Mouse (Mus musculus) C2C12 (cell line): ENCODE measurements around the gene Slc41a2. TPM values are rescaled to one million over a fixed set of nuclear protein-coding genes. Genes with fewer than 3 reads are reported as not detected.

Source experiments
- H3K27me3 ChIP-seq: one replicate; pipeline ENCODE4 v1.6.1; 2011; ENCODE audit not compliant: control insufficient read depth, insufficient read depth, insufficient read length
- H3K36me3 ChIP-seq: one replicate; pipeline ENCODE4 v1.6.1; 2011; ENCODE audit not compliant: control insufficient read depth, insufficient read depth
- H3K4me3 ChIP-seq: one replicate; pipeline ENCODE4 v1.5.1; 2011; ENCODE audit warnings: mild to moderate bottlenecking, control low read depth; ENCODE audit not compliant: poor library complexity, insufficient read depth, severe bottlenecking
- H3K79me2 ChIP-seq: one replicate; pipeline ENCODE4 v1.6.1; 2011; ENCODE audit not compliant: control insufficient read depth, insufficient read depth
- H3K79me3 ChIP-seq: one replicate; pipeline ENCODE4 v1.6.1; 2011; ENCODE audit warnings: low read depth, control low read depth
- H3ac ChIP-seq: one replicate; pipeline ENCODE3; 2011; ENCODE audit warnings: low read depth; ENCODE audit not compliant: control insufficient read depth, insufficient read length
- CEBPB ChIP-seq: IDR thresholded peaks from one replicate; pipeline ENCODE4 v1.6.1; 2011; ENCODE audit warnings: low read depth, mild to moderate bottlenecking, control low read depth, moderate library complexity
- CTCF ChIP-seq: IDR thresholded peaks from one replicate; pipeline ENCODE4 v1.5.1; 2011; ENCODE audit not compliant: control insufficient read depth, insufficient read depth, insufficient read length
- FOSL1 ChIP-seq: IDR thresholded peaks from one replicate; pipeline ENCODE4 v1.8.0; 2011; ENCODE audit warnings: mild to moderate bottlenecking, low read length; ENCODE audit not compliant: poor library complexity, insufficient read depth, severe bottlenecking
- MAX ChIP-seq: IDR thresholded peaks from one replicate; pipeline ENCODE4 v1.6.1; 2011; ENCODE audit warnings: mild to moderate bottlenecking, control low read depth
- MYOD1 ChIP-seq: IDR thresholded peaks from one replicate; pipeline ENCODE4 v1.6.1; 2011; ENCODE audit warnings: low read depth; ENCODE audit not compliant: control insufficient read depth, insufficient read length
- MYOG ChIP-seq: IDR thresholded peaks from one replicate; pipeline ENCODE4 v1.6.1; 2011; ENCODE audit not compliant: control insufficient read depth, insufficient read length; ENCODE audit errors: extremely low read depth
- USF1 ChIP-seq: IDR thresholded peaks from one replicate; pipeline ENCODE4 v1.6.1; 2011; ENCODE audit warnings: low read depth, mild to moderate bottlenecking, control low read depth, moderate library complexity
- polyA plus RNA-seq: library from polyadenylated mRNA; unstranded; fragments of >200 nt; fragmentation: generic; extraction: Trizol; gene quantifications from one replicate; pipeline ENCODE4 v1.2.1, GENCODE M21; 2012; ENCODE audit warnings: missing spikeins

Slc41a2 gene
- polyA plus RNA-seq, 1 experiment: 6.5 TPM

DNA sequence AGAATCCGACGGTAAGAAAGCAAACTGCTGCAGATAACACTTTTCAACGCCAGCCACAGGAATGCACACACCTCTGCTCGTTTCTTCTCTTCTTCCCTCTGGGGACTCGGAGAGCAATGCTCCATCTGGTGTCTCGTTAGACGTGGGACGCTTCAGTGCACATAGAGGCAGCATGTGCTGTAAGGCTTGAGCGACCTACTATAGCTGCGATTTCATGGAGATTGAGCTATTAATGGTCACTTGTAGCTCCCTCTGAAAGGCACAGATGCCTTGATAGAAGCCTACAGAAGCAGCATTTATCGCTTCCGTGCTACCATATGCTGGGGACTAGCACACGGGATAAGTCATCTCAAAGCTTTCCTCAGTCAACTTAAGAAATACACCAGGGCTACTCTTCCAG is 71.0 kb downstream of the Slc41a2 start:
- Histone ChIP-seq H3K27me3 (no peaks in the 10 kb centered on the region), H3K4me3 (no peak overlapping the region), H3K36me3 (peaks cover 4% of the 10 kb centered on the region), H3K79me2 (no peaks in the 10 kb centered on the region), H3K79me3 (no peaks in the 10 kb centered on the region), H3ac (no peak overlapping the region)
- no peak for TF ChIP-seq CEBPB
- TF ChIP-seq MYOD1: no peak
- no peak for TF ChIP-seq MYOG
- TF ChIP-seq USF1: no peak
- TF ChIP-seq MAX: no peak
- no peak for TF ChIP-seq FOSL1

DNA sequence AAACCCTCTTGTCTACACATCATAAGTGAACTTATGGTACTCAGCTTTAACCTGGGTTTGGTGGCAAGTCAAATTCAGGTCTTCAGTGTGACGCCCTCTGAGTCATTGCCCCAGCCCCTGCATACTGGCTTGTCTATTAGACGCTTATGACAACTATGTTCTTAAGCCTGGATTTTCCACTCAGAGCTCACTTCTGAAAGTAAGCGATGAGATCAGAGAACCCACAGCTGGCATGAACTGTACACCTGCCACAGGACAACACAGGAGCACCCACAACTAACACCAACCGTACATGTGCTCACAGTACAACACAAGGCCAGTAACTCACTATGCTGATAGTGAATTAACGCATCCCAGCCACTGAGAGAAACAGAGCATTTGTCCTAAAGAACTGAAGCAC is 71.4 kb downstream of the Slc41a2 start:
- Histone ChIP-seq H3K79me3 (no peaks in the 10 kb centered on the region), H3K27me3 (no peaks in the 10 kb centered on the region), H3K36me3 (peaks cover 4% of the 10 kb centered on the region), H3K79me2 (no peaks in the 10 kb centered on the region), H3K4me3 (no peak overlapping the region), H3ac (no peak overlapping the region)
- no peak for TF ChIP-seq FOSL1
- no peak for TF ChIP-seq MYOG
- no peak for TF ChIP-seq CTCF
- no peak for TF ChIP-seq MAX
- TF ChIP-seq CEBPB: no peak

DNA sequence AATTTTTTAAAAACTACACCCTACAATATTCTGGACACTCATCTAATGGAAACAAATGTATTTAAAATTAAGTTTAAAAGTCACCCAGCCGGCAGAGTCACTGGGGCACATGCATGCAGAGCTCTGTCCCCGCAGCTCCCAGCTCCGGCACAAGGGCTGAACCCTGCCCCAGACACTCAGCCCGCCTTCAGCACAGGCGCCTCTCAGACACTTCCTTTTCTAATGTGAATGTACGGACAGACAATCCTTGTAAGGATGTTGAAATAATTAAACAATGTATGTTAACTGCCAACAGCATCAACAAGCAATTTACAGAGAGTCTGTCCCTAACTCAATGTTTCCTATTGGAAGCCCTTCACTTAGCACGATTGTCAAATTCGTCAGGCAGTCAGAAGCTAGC is 73.0 kb downstream of the Slc41a2 start:
- Histone ChIP-seq H3K79me2 (no peaks in the 10 kb centered on the region), H3K36me3 (peaks cover 4% of the 10 kb centered on the region), H3K27me3 (no peaks in the 10 kb centered on the region), H3K4me3 (no peak overlapping the region), H3K79me3 (no peaks in the 10 kb centered on the region), H3ac (no peak overlapping the region)
- TF ChIP-seq USF1 (no peak), MYOD1 (no peak), MAX (no peak), CEBPB (no peak), MYOG (no peak), FOSL1 (no peak), CTCF (no peak)

DNA sequence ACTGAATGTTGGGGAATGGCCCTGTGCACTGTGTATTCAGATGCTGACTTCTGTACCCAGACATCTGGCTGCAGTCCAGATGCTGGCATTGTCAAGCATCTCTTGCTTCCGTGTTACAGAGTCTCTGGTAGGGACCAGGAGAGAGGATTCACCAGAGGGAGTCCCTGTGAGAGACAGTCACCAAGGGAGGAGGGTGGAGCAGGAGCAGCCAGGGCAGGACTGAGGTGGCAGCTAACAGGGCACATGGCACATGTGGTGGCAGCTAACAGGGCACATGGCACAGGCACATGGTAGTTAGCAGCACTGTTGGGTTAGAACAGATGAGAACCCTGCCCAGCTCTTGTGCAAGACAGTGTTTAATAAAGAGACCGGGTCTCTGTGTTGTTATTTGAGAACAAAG is 73.6 kb downstream of the Slc41a2 start:
- H3K4me3 ChIP-seq: no peak overlapping the region
- no peaks in the 10 kb centered on the region for H3K79me3 ChIP-seq
- TF ChIP-seq MYOG (no peak), MYOD1 (no peak), CEBPB (no peak), MAX (no peak), FOSL1 (no peak)
- peaks cover 4% of the 10 kb centered on the region for H3K36me3 ChIP-seq
- no peaks in the 10 kb centered on the region for H3K27me3 ChIP-seq
- H3K79me2 ChIP-seq: no peaks in the 10 kb centered on the region
- no peak overlapping the region for H3ac ChIP-seq

DNA sequence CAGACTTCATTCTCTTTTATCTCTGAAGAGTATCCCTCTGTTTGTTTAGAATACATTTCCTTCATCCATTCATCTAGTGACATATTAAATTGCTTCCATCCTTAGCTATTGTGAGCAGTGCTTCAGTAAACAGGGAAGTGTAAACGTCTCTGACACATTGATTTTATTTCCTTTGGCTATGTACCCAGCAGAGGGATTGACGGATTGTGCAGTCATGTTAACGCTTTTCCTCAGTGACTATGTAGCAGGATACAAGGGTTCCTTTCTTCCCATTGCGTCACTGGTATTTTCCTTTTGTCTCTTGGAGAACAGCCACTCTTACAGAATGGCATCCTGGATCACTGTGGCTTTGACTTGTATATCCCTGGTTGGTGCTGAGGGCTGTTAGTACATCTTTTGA is 76.4 kb downstream of the Slc41a2 start:
- no peaks in the 10 kb centered on the region for H3K27me3 ChIP-seq
- H3K4me3 ChIP-seq: no peak overlapping the region
- no peaks in the 10 kb centered on the region for H3K36me3 ChIP-seq
- no peaks in the 10 kb centered on the region for H3K79me2 ChIP-seq
- no peaks in the 10 kb centered on the region for H3K79me3 ChIP-seq
- no peak overlapping the region for H3ac ChIP-seq
- TF ChIP-seq CEBPB (no peak), MYOG (no peak), MYOD1 (no peak), USF1 (no peak), MAX (no peak), CTCF (no peak), FOSL1 (no peak)

DNA sequence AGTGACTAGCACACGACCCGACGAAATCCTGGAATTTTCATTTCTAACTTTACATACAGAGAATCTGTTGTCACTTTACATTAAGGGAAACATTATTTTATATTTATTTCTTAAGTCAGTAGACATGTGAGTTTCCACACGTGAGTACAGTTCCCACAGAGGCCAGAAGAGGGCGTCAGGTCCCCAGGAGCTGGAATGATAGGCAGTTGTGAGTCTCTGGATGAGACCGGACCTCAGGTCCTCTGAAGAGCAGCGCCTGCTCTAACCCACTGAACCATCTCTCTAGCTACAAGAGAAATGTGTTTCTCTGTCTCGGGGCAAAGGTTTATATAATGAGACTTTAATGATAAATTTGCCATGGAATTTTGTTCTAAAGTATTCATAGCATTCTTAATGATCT is 86.3 kb downstream of the Slc41a2 start:
- Histone ChIP-seq H3K4me3 (no peak overlapping the region), H3K27me3 (no peaks in the 10 kb centered on the region), H3ac (no peak overlapping the region), H3K79me2 (no peaks in the 10 kb centered on the region), H3K36me3 (peaks cover 34% of the 10 kb centered on the region), H3K79me3 (no peaks in the 10 kb centered on the region)
- TF ChIP-seq CEBPB (no peak), MYOG (no peak), USF1 (no peak), CTCF (no peak), FOSL1 (no peak), MAX (no peak), MYOD1 (no peak)
